Mouse (Mus musculus) midbrain, embryonic 13.5 days (tissue): ENCODE measurements around the gene Sucla2. TPM values are rescaled to one million over a fixed set of nuclear protein-coding genes. Genes with fewer than 3 reads are reported as not detected.
"Not testable (repeated sequence)": the region's sequence is repeated elsewhere in the genome, so short reads cannot be mapped to it uniquely, and the experiment has no call there.

ENCODE experiments used
- ATAC-seq: fragments of 200-750 bp; cut with Nextera tagmentation; 2 replicates; pipeline ENCODE4 v1.8.0; 2017; ENCODE audit warnings: mild to moderate bottlenecking, moderate TSS enrichment, moderate library complexity
- H3K27ac ChIP-seq: fragments of 300-500 bp; sonication (generic); 2 replicates; pipeline ENCODE4 v1.5.1; 2015; ENCODE audit warnings: inconsistent platforms, mild to moderate bottlenecking, moderate library complexity
- H3K27me3 ChIP-seq: fragments of 300-500 bp; sonication (generic); 2 replicates; pipeline ENCODE4 v1.6.1; 2015; ENCODE audit warnings: mild to moderate bottlenecking, inconsistent platforms
- H3K36me3 ChIP-seq: fragments of 300-500 bp; sonication (generic); 2 replicates; pipeline ENCODE4 v1.6.1; 2015; ENCODE audit warnings: mild to moderate bottlenecking, inconsistent platforms
- H3K4me1 ChIP-seq: fragments of 300-500 bp; sonication (generic); replicated peaks from 2 replicates; pipeline ENCODE4 v1.6.1; 2015; ENCODE audit warnings: inconsistent platforms
- H3K4me2 ChIP-seq: fragments of 300-500 bp; sonication (generic); replicated peaks from 2 replicates; pipeline ENCODE4 v1.6.1; 2015; ENCODE audit warnings: moderate library complexity, mild to moderate bottlenecking, inconsistent platforms
- H3K4me3 ChIP-seq: fragments of 300-500 bp; sonication (generic); replicated peaks from 2 replicates; pipeline ENCODE4 v1.5.1; 2015; ENCODE audit warnings: mild to moderate bottlenecking, inconsistent platforms
- H3K9ac ChIP-seq: fragments of 300-500 bp; sonication (generic); replicated peaks from 2 replicates; pipeline ENCODE4 v1.6.1; 2015; ENCODE audit warnings: mild to moderate bottlenecking, inconsistent platforms
- H3K9me3 ChIP-seq: fragments of 300-500 bp; sonication (generic); 2 replicates; pipeline ENCODE4 v1.6.1; 2016; ENCODE audit warnings: mild to moderate bottlenecking, inconsistent platforms
- WGBS: fragments of 180-500 bp; shearing (Covaris S2); methylation state at CpG from one replicate; pipeline ENCODE4 v1.1.7; 2015; 5-methylcytosine and 5-hydroxymethylcytosine counted together
- polyA plus RNA-seq: library from polyadenylated mRNA; unstranded; fragments of >200 nt; fragmentation: Nextera tagmentation; extraction: Ambion mirVana; gene quantifications from 2 replicates; pipeline ENCODE4 v1.2.1, GENCODE M21; 2015

Gene Sucla2
- polyA plus RNA-seq, 1 experiment from 2014 or later, result 108 TPM

GRCm38 (mm10) chr14:73571143-73571542 is 46.0 kb downstream of the Sucla2 start:
- Histone ChIP-seq H3K4me1 (no peaks in the 10 kb centered on the region), H3K9me3 (no peaks in the 10 kb centered on the region), H3K4me3 (no peak overlapping the region), H3K27ac (no peak overlapping the region), H3K27me3 (no peaks in the 10 kb centered on the region), H3K36me3 (peaks cover 37% of the 10 kb centered on the region), H3K4me2 (no peak overlapping the region), H3K9ac (no peak overlapping the region)
- 89% methylated on average over 4 of the region's 4 CpGs for WGBS
- no peak for ATAC-seq

- Histone ChIP-seq H3K9ac (no peak overlapping the region), H3K4me3 (no peak overlapping the region), H3K27ac (no peak overlapping the region), H3K4me1 (no peaks in the 10 kb centered on the region), H3K36me3 (peaks cover 44% of the 10 kb centered on the region), H3K27me3 (no peaks in the 10 kb centered on the region), H3K4me2 (no peak overlapping the region), H3K9me3 (no peaks in the 10 kb centered on the region)
- WGBS, result 94% methylated on average over 5 of the region's 5 CpGs
- no peak for ATAC-seq
Measured at GRCm38 (mm10) chr14:73574053-73574452, 48.9 kb downstream of the Sucla2 start.

GRCm38 (mm10) chr14:73576336-73576735 is 51.2 kb downstream of the Sucla2 start:
- Histone ChIP-seq H3K4me1 (no peaks in the 10 kb centered on the region), H3K27ac (no peak overlapping the region), H3K4me2 (no peak overlapping the region), H3K9ac (no peak overlapping the region), H3K27me3 (no peaks in the 10 kb centered on the region), H3K36me3 (peaks cover 44% of the 10 kb centered on the region), H3K4me3 (no peak overlapping the region), H3K9me3 (no peaks in the 10 kb centered on the region)
- ATAC-seq, result no peak

- Histone ChIP-seq H3K4me1 (no peaks in the 10 kb centered on the region), H3K4me3 (no peak overlapping the region), H3K36me3 (peaks cover 38% of the 10 kb centered on the region), H3K27ac (no peak overlapping the region), H3K9me3 (no peaks in the 10 kb centered on the region), H3K4me2 (no peak overlapping the region), H3K9ac (no peak overlapping the region), H3K27me3 (no peaks in the 10 kb centered on the region)
- 68% methylated on average over 1 of the region's 1 CpGs for WGBS
- no peak for ATAC-seq
Measured at GRCm38 (mm10) chr14:73588080-73588479, 63.0 kb downstream of the Sucla2 start.

- WGBS, result 86% methylated on average over 1 of the region's 1 CpGs
- ATAC-seq, result no peak
- Histone ChIP-seq H3K4me3 (no peak overlapping the region), H3K4me1 (no peaks in the 10 kb centered on the region), H3K4me2 (no peak overlapping the region), H3K27me3 (no peaks in the 10 kb centered on the region), H3K9me3 (no peaks in the 10 kb centered on the region), H3K27ac (no peak overlapping the region), H3K9ac (no peak overlapping the region), H3K36me3 (peaks cover 52% of the 10 kb centered on the region)
Measured at GRCm38 (mm10) chr14:73592166-73592565, 67.0 kb downstream of the Sucla2 start.

- Histone ChIP-seq H3K36me3 (peaks cover 54% of the 10 kb centered on the region), H3K27me3 (no peaks in the 10 kb centered on the region), H3K9me3 (no peaks in the 10 kb centered on the region), H3K27ac (no peak overlapping the region), H3K4me1 (no peaks in the 10 kb centered on the region), H3K4me3 (no peak overlapping the region), H3K9ac (no peak overlapping the region), H3K4me2 (no peak overlapping the region)
- WGBS, result 93% methylated on average over 8 of the region's 8 CpGs
- ATAC-seq, result no peak
Measured at GRCm38 (mm10) chr14:73599720-73600119, 74.6 kb downstream of the Sucla2 start.

- no peak for ATAC-seq
- H3K4me2 ChIP-seq, result no peak overlapping the region
- H3K4me1 ChIP-seq, result no peaks in the 10 kb centered on the region
- no peaks in the 10 kb centered on the region for H3K9me3 ChIP-seq
- no peak overlapping the region for H3K9ac ChIP-seq
- no peak overlapping the region for H3K4me3 ChIP-seq
- WGBS, result 92% methylated on average over 4 of the region's 4 CpGs
- peaks cover 26% of the 10 kb centered on the region for H3K36me3 ChIP-seq
- H3K27me3 ChIP-seq, result no peaks in the 10 kb centered on the region
- H3K27ac ChIP-seq, result no peak overlapping the region
Measured at GRCm38 (mm10) chr14:73607732-73608131, 82.6 kb downstream of the Sucla2 start.

GRCm38 (mm10) chr14:73608668-73609481 is 83.8 kb downstream of the Sucla2 start:
- 60% methylated on average over 11 of the region's 11 CpGs for WGBS
- peaks cover 17% of the 10 kb centered on the region for H3K36me3 ChIP-seq
- H3K4me3 ChIP-seq, result no peak overlapping the region
- no peak overlapping the region for H3K9ac ChIP-seq
- no peak overlapping the region for H3K4me2 ChIP-seq
- no peak for ATAC-seq
- no peaks in the 10 kb centered on the region for H3K9me3 ChIP-seq
- H3K27me3 ChIP-seq, result no peaks in the 10 kb centered on the region
- no peaks in the 10 kb centered on the region for H3K4me1 ChIP-seq
- no peak overlapping the region for H3K27ac ChIP-seq

GRCm38 (mm10) chr14:73614961-73615360 is 89.8 kb downstream of the Sucla2 start:
- H3K27ac ChIP-seq, ATAC-seq, H3K4me3 ChIP-seq, H3K4me2 ChIP-seq, H3K36me3 ChIP-seq, H3K9ac ChIP-seq, H3K27me3 ChIP-seq, H3K4me1 ChIP-seq, H3K9me3 ChIP-seq: not testable (repeated sequence)
- WGBS, result 80% methylated on average over 1 of the region's 1 CpGs

GRCm38 (mm10) chr14:73620880-73621279 is 95.8 kb downstream of the Sucla2 start:
- no peak for ATAC-seq
- Histone ChIP-seq H3K4me2 (no peak overlapping the region), H3K27me3 (no peaks in the 10 kb centered on the region), H3K4me3 (no peak overlapping the region), H3K27ac (no peak overlapping the region), H3K9me3 (no peaks in the 10 kb centered on the region), H3K9ac (no peak overlapping the region), H3K4me1 (no peaks in the 10 kb centered on the region), H3K36me3 (no peaks in the 10 kb centered on the region)
- WGBS, result 74% methylated on average over 3 of the region's 3 CpGs

GRCm38 (mm10) chr14:73622988-73623387 is 97.9 kb downstream of the Sucla2 start:
- no peak overlapping the region for H3K9ac ChIP-seq
- H3K4me2 ChIP-seq, result no peak overlapping the region
- no peaks in the 10 kb centered on the region for H3K4me1 ChIP-seq
- no peaks in the 10 kb centered on the region for H3K36me3 ChIP-seq
- H3K27me3 ChIP-seq, result no peaks in the 10 kb centered on the region
- 93% methylated on average over 1 of the region's 1 CpGs for WGBS
- no peaks in the 10 kb centered on the region for H3K9me3 ChIP-seq
- no peak for ATAC-seq
- no peak overlapping the region for H3K27ac ChIP-seq
- H3K4me3 ChIP-seq, result no peak overlapping the region

- 59% methylated on average over 3 of the region's 3 CpGs for WGBS
- ATAC-seq, result no peak
Measured at GRCm38 (mm10) chr14:73625469-73625868, 100.3 kb downstream of the Sucla2 start.

GRCm38 (mm10) chr14:73631511-73631910 is 106.4 kb downstream of the Sucla2 start:
- no peaks in the 10 kb centered on the region for H3K4me1 ChIP-seq
- H3K9me3 ChIP-seq, result no peaks in the 10 kb centered on the region
- H3K27me3 ChIP-seq, result no peaks in the 10 kb centered on the region
- no peak overlapping the region for H3K27ac ChIP-seq
- no peaks in the 10 kb centered on the region for H3K36me3 ChIP-seq
- no peak overlapping the region for H3K4me2 ChIP-seq
- no peak for ATAC-seq
- no peak overlapping the region for H3K9ac ChIP-seq
- no peak overlapping the region for H3K4me3 ChIP-seq
- WGBS, result 95% methylated on average over 4 of the region's 4 CpGs

More at GRCm38 (mm10) chr14:73625469-73625868, 100.3 kb downstream of the Sucla2 start:
- H3K4me2 ChIP-seq, result no peak overlapping the region
- no peaks in the 10 kb centered on the region for H3K36me3 ChIP-seq
- H3K9ac ChIP-seq, result no peak overlapping the region
- H3K9me3 ChIP-seq, result no peaks in the 10 kb centered on the region
- H3K27ac ChIP-seq, result no peak overlapping the region
- H3K4me1 ChIP-seq, result no peaks in the 10 kb centered on the region
- H3K4me3 ChIP-seq, result no peak overlapping the region
- H3K27me3 ChIP-seq, result no peaks in the 10 kb centered on the region
